Mouse (Mus musculus) hindbrain, embryonic 16.5 days (tissue): ENCODE data around the gene Pou2f1. TPM values are rescaled to one million over a fixed set of nuclear protein-coding genes. Genes with fewer than 3 reads are reported as not detected.

Source experiments
- ATAC-seq: fragments of 200-750 bp; cut with Nextera tagmentation; 2 replicates; pipeline ENCODE4 v1.8.0; 2017; ENCODE audit warnings: moderate TSS enrichment, moderate library complexity
- H3K27ac ChIP-seq: fragments of 300-500 bp; sonication (generic); 2 replicates; pipeline ENCODE4 v1.5.1; 2014; ENCODE audit warnings: low read depth, mild to moderate bottlenecking, control low read depth, low read length, moderate library complexity
- H3K27me3 ChIP-seq: fragments of 300-500 bp; sonication (generic); replicated peaks from 2 replicates; pipeline ENCODE4 v1.6.1; 2014; ENCODE audit warnings: low read length; ENCODE audit not compliant: control insufficient read depth, insufficient read depth
- H3K36me3 ChIP-seq: fragments of 300-500 bp; sonication (generic); 2 replicates; pipeline ENCODE4 v1.6.1; 2014; ENCODE audit warnings: mild to moderate bottlenecking, low read length, moderate library complexity, mixed read lengths; ENCODE audit not compliant: control insufficient read depth, insufficient read depth
- H3K4me1 ChIP-seq: fragments of 300-500 bp; sonication (generic); 2 replicates; pipeline ENCODE4 v1.6.1; 2014; ENCODE audit warnings: low read depth, low read length; ENCODE audit not compliant: control insufficient read depth, insufficient read depth
- H3K4me2 ChIP-seq: fragments of 300-500 bp; sonication (generic); 2 replicates; pipeline ENCODE4 v1.6.1; 2014; ENCODE audit warnings: mild to moderate bottlenecking, low read length, control low read depth, moderate library complexity
- H3K4me3 ChIP-seq: fragments of 300-500 bp; sonication (generic); 2 replicates; pipeline ENCODE4 v1.5.1; 2014; ENCODE audit warnings: mild to moderate bottlenecking, low read length, control low read depth, moderate library complexity
- H3K9ac ChIP-seq: fragments of 300-500 bp; sonication (generic); 2 replicates; pipeline ENCODE4 v1.6.1; 2014; ENCODE audit warnings: low read depth, mild to moderate bottlenecking, control low read depth, low read length, moderate library complexity
- H3K9me3 ChIP-seq: fragments of 300-500 bp; sonication (generic); 2 replicates; pipeline ENCODE4 v1.6.1; 2014; ENCODE audit warnings: mild to moderate bottlenecking, low read length, moderate library complexity; ENCODE audit not compliant: control insufficient read depth
- WGBS: fragments of 180-500 bp; shearing (Covaris S2); extraction: QIAGEN DNeasy Blood & Tissue Kit; methylation state at CpG from one replicate; pipeline ENCODE4 v1.1.7; 2014; 5-methylcytosine and 5-hydroxymethylcytosine counted together
- polyA plus RNA-seq: library from polyadenylated mRNA; unstranded; fragments of >200 nt; fragmentation: Nextera tagmentation; extraction: Ambion mirVana; gene quantifications from 2 replicates; pipeline ENCODE4 v1.2.1, GENCODE M21; 2015

The Pou2f1 gene
- polyA plus RNA-seq, 1 experiment from 2014 or later: 14.3 TPM

DNA sequence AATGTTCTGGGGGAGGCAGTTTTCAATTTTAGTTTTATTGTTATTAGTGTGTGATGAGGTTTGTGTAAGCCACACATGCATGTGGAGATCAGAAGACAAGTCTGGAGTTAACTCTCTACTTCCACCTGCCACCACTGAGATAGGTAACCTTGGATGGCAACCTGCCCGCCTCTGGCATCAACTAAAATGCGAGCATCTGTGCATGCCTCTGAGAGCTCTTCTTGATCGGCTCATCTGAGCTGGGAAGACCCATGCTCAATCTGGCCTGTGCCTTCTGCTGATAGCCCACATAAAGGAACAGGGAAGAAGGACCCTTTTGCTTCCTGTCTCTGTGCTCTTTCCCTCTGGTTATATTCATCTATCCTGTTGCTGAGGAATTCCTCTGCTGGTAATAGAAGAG is 93.0 kb downstream of the Pou2f1 start:
- Histone ChIP-seq H3K36me3 (peaks cover 12% of the 10 kb centered on the region), H3K4me1 (peaks cover 5% of the 10 kb centered on the region), H3K4me2 (no peak overlapping the region), H3K4me3 (no peak overlapping the region), H3K27me3 (no peaks in the 10 kb centered on the region), H3K9me3 (no peaks in the 10 kb centered on the region), H3K9ac (no peak overlapping the region), H3K27ac (no peak overlapping the region)
- WGBS: 91% methylated on average over 3 of the region's 3 CpGs
- ATAC-seq: no peak

DNA sequence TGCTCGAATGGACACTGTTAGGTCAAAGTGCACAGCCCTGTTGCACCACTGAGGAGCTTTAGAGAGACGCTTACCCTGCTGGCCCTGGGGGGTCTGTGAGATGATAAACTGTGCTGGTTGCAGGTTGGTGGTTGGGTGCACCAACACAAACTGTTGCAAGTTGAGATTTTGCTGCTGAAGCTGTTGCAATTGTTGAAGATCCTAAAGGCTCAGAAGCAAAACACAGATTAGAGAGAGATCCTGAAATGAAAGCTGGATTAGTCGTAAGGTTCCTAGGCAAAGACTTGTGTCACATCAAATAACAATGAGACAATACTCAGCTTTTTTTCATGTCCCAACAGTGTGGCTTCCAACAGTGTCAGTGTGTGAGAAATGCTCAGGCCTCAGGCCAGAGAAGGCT is 93.7 kb downstream of the Pou2f1 start:
- ATAC-seq: no peak
- Histone ChIP-seq H3K9ac (no peak overlapping the region), H3K4me1 (no peaks in the 10 kb centered on the region), H3K36me3 (peaks cover 12% of the 10 kb centered on the region), H3K4me2 (no peak overlapping the region), H3K4me3 (no peak overlapping the region), H3K9me3 (no peaks in the 10 kb centered on the region), H3K27ac (no peak overlapping the region), H3K27me3 (no peaks in the 10 kb centered on the region)
- WGBS: 78% methylated on average over 3 of the region's 3 CpGs

DNA sequence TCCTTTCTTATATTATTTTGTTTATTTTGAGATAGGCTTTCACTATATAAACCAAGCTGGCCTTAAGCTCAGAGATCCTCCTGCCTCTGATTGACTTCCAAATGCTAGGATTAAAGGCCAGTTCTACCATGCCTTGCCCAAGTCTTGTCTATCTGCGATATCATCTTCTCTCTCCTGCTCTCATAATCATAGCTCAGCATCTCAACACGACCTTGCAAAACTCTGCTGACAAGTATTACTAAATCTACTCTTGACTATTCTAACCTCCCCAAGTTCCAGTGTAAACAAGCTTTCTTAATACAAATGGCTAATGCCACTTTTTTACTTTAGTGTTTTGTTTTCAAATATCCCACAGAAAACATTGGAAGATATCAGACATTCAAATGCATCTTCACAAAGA is 94.3 kb downstream of the Pou2f1 start:
- WGBS: 96% methylated on average over 2 of the region's 2 CpGs
- ATAC-seq: no peak
- Histone ChIP-seq H3K4me2 (no peak overlapping the region), H3K9me3 (no peaks in the 10 kb centered on the region), H3K9ac (no peak overlapping the region), H3K27me3 (no peaks in the 10 kb centered on the region), H3K4me1 (no peaks in the 10 kb centered on the region), H3K4me3 (no peak overlapping the region), H3K36me3 (peaks cover 12% of the 10 kb centered on the region), H3K27ac (no peak overlapping the region)

DNA sequence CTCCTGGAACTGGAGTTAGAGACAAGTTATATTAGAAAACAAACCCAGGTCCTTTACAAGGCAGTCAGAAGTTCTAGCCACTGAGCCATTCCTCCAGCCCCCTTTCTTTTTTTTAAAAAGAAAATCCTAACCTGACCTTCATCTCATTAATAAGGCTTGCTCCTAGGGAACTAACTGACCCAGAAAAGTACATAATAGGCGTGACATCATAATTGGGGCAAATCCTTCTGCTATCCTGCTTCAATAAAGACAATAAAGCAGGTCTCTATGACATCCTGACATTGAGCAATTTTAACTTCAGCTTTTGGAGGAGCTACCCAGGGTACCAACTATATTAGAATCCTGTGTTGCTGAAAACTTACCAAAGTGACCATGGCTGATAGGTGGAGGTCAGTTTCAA is 98.9 kb downstream of the Pou2f1 start:
- Histone ChIP-seq H3K9ac (no peak overlapping the region), H3K27me3 (no peaks in the 10 kb centered on the region), H3K9me3 (no peaks in the 10 kb centered on the region), H3K27ac (no peak overlapping the region), H3K4me1 (no peaks in the 10 kb centered on the region), H3K4me2 (no peak overlapping the region), H3K36me3 (peaks cover 7% of the 10 kb centered on the region), H3K4me3 (no peak overlapping the region)
- ATAC-seq: no peak
- WGBS: 59% methylated on average over 1 of the region's 1 CpGs

DNA sequence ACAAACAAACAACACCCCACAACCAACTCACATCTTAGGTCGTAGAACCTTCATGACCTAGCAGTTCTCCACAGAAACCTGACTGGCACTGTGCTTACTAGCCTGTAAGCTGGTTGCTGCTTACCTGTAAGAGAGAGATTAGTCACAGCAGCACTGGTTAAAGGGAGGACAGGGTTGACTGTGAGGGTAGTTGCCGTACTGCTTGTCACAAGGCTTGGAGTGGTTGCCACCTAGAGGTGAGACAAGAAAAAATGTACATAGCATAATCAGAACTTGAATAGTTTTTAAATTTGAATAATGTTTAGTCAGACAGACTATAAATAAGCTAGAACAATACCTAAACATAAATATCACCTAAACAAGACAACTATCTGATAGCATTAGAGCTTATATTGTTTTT is 110.8 kb downstream of the Pou2f1 start:
- peaks cover 41% of the 10 kb centered on the region for H3K36me3 ChIP-seq

DNA sequence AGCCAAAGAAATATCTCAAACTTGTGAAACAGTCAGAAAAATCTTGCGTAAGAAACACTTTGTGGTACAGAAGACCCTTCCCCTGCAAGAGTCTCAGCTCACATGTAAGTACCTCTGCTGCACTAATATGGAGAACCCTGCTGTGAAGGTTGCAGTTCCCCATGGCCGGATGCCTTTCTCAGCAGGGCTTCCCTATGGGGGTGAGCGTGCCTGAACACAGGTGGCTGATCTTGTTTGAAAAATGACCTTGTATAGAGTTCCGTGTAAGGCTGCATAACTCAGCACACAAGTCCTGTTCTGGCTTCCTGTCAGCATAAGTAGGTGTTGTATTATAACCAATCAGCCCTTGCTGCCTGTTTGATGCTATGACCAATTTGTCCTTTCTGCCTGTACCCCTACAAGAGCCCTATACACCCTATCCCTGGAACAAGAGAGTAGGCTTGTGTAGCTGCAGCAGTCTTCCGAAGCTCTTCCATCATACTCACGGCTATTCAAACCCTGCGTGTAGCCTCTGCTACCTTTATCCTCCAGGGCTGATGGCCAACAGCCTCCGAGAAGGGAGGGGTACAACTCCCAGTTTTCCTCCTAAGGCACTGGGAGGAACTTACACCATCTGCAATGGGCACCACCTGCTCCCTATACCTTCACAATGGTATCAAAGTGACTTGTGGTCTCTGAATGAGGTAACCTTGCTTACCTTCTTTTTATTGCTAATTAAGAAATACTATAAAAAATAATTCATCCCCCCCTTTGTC is 120.2 kb downstream of the Pou2f1 start:
- H3K27me3 ChIP-seq: no peaks in the 10 kb centered on the region
- no peaks in the 10 kb centered on the region for H3K9me3 ChIP-seq
- H3K4me1 ChIP-seq: no peaks in the 10 kb centered on the region
- WGBS: 57% methylated on average over 8 of the region's 8 CpGs
- H3K4me3 ChIP-seq: no peak overlapping the region
- H3K27ac ChIP-seq: no peak overlapping the region
- ATAC-seq: no peak
- no peak overlapping the region for H3K4me2 ChIP-seq
- H3K36me3 ChIP-seq: peaks cover 13% of the 10 kb centered on the region
- H3K9ac ChIP-seq: no peak overlapping the region

More for the DNA sequence above, 110.8 kb downstream of the Pou2f1 start:
- H3K4me3 ChIP-seq: no peak overlapping the region
- H3K27ac ChIP-seq: no peak overlapping the region
- no peak for ATAC-seq
- 88% methylated on average over 2 of the region's 2 CpGs for WGBS
- H3K4me2 ChIP-seq: no peak overlapping the region
- H3K4me1 ChIP-seq: no peaks in the 10 kb centered on the region
- H3K9me3 ChIP-seq: no peaks in the 10 kb centered on the region
- no peak overlapping the region for H3K9ac ChIP-seq
- no peaks in the 10 kb centered on the region for H3K27me3 ChIP-seq

DNA sequence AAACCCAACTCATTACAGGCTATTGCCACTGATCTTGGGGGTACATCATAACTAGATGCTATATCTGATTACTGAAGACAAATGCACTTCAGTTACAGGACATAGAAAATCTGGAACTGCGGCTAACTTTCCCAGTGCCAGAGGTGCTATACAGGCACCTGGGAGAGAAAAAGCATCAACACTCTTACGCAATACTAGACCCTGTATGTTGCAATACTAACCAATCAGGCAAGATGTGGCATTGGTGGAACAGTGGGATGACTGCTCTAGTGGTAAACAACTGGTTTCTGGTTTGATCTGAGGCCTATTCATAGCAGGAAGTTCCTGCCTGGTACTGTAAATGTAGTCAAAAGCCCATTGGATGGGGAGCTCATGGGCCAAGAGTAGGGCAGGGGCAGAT is 123.7 kb downstream of the Pou2f1 start:
- Histone ChIP-seq H3K4me2 (no peak overlapping the region), H3K27me3 (no peaks in the 10 kb centered on the region), H3K4me1 (no peaks in the 10 kb centered on the region), H3K9ac (no peak overlapping the region), H3K36me3 (peaks cover 15% of the 10 kb centered on the region), H3K9me3 (no peaks in the 10 kb centered on the region), H3K4me3 (no peak overlapping the region), H3K27ac (no peak overlapping the region)
- 98% methylated on average over 2 of the region's 2 CpGs for WGBS
- ATAC-seq: no peak

DNA sequence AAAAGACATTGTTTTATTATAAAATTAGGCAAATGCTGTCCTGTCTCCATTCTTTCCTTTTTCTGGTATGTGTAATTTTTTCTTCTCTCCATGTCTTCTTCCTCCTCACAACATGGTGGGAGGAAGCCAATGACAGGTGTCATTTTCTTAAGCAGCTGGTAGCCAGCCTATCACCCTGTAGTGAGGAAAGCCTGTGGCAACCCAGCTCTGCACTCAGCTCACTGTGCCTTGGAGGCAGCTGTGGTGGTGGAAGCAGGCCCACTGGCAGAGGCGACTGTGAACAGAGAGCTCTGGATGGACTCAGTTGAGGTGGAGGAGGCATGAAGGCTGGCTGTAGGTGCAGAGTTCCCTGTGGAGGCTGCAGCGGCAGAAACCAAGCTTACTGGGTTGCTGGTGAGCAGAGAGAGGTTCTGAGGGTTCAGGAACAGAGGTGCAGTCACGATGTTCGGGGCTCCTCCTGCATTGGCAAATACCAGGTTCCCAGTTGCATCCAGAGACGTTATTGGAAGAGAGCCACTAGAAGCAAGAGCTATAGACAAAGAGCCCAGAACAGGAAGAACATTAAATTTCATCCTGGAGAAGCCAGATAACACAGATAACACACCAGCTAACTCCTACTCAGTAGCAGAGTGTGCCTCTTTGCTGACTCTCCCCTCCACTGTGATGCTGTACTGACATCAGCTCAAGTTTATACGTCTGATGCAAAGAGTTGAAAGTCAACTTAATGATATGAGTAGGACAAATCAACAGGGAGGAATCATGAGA is 126.8 kb downstream of the Pou2f1 start:
- H3K9ac ChIP-seq: no peak overlapping the region
- H3K4me1 ChIP-seq: no peaks in the 10 kb centered on the region
- ATAC-seq: no peak
- no peaks in the 10 kb centered on the region for H3K27me3 ChIP-seq
- H3K4me2 ChIP-seq: no peak overlapping the region
- no peak overlapping the region for H3K4me3 ChIP-seq
- no peaks in the 10 kb centered on the region for H3K9me3 ChIP-seq
- H3K36me3 ChIP-seq: peaks cover 15% of the 10 kb centered on the region
- H3K27ac ChIP-seq: no peak overlapping the region
- 89% methylated on average over 6 of the region's 6 CpGs for WGBS

DNA sequence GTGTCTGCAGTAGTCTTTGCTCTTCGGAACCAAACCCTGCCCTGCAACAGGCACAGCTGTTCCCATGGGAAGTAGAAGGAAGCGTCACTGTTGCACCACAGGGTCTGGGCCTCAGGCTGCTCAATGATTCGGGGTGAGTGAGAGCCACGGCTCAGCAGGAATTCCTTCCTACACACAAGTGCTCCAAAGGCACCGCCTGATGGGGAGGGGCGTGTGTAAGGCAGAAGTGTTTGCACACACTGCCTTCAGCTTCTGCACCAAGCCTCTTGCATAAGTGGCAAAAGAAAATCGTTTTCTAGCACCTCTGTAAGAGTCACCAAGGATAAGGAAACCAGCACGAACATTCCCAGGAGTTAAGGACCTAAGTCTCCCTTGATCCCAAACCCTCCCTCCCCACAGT is 127.8 kb downstream of the Pou2f1 start:
- no peaks in the 10 kb centered on the region for H3K27me3 ChIP-seq
- no peaks in the 10 kb centered on the region for H3K4me1 ChIP-seq
- H3K9ac ChIP-seq: no peak overlapping the region
- no peak overlapping the region for H3K4me3 ChIP-seq
- H3K9me3 ChIP-seq: no peaks in the 10 kb centered on the region
- no peak overlapping the region for H3K27ac ChIP-seq
- ATAC-seq: peak; percentile 30; the same call in 1 of the 2 replicates
- WGBS: 39% methylated on average over 8 of the region's 8 CpGs
- H3K36me3 ChIP-seq: peaks cover 11% of the 10 kb centered on the region; the same call in 1 of the 2 replicates
- H3K4me2 ChIP-seq: no peak overlapping the region
